Mouse (Mus musculus) liver, embryonic 16.5 days (tissue): ENCODE results near the gene Cavin3. TPM values are rescaled to one million over a fixed set of nuclear protein-coding genes. Genes with fewer than 3 reads are reported as not detected.

Source experiments
- ATAC-seq: fragments of 200-750 bp; cut with Nextera tagmentation; 2 replicates; pipeline ENCODE4 v1.8.0; 2017; ENCODE audit warnings: low read depth, mild to moderate bottlenecking, moderate number of reproducible peaks, moderate library complexity
- H3K27ac ChIP-seq: fragments of 300-500 bp; sonication (generic); 2 replicates; pipeline ENCODE4 v1.5.1; 2014; ENCODE audit warnings: mild to moderate bottlenecking, low read length
- H3K27me3 ChIP-seq: fragments of 300-500 bp; sonication (generic); 2 replicates; pipeline ENCODE4 v1.6.1; 2014; ENCODE audit warnings: low read depth, low read length, mixed read lengths; ENCODE audit not compliant: control insufficient read depth, insufficient read depth
- H3K36me3 ChIP-seq: fragments of 300-500 bp; sonication (generic); 2 replicates; pipeline ENCODE4 v1.6.1; 2014; ENCODE audit warnings: mild to moderate bottlenecking; ENCODE audit not compliant: control insufficient read depth, insufficient read depth
- H3K4me1 ChIP-seq: fragments of 300-500 bp; sonication (generic); 2 replicates; pipeline ENCODE4 v1.6.1; 2014; ENCODE audit warnings: low read depth, low read length, mixed read lengths; ENCODE audit not compliant: control insufficient read depth
- H3K4me2 ChIP-seq: fragments of 300-500 bp; sonication (generic); 2 replicates; pipeline ENCODE4 v1.6.1; 2014; ENCODE audit warnings: low read depth, low read length, mixed read lengths
- H3K4me3 ChIP-seq: fragments of 300-500 bp; sonication (generic); 2 replicates; pipeline ENCODE4 v1.5.1; 2014; ENCODE audit warnings: low read depth, mild to moderate bottlenecking, low read length
- H3K9ac ChIP-seq: fragments of 300-500 bp; sonication (generic); 2 replicates; pipeline ENCODE4 v1.6.1; 2014; ENCODE audit warnings: low read depth, low read length
- H3K9me3 ChIP-seq: fragments of 300-500 bp; sonication (generic); replicated peaks from 2 replicates; pipeline ENCODE4 v1.6.1; 2016; ENCODE audit warnings: low read length; ENCODE audit not compliant: control insufficient read depth
- WGBS: fragments of 180-500 bp; shearing (Covaris S2); extraction: QIAGEN DNeasy Blood & Tissue Kit; methylation state at CpG from one replicate; pipeline ENCODE4 v1.1.7; 2014; ENCODE audit not compliant: insufficient replicate concordance; 5-methylcytosine and 5-hydroxymethylcytosine counted together
- polyA plus RNA-seq: library from polyadenylated mRNA; unstranded; fragments of >200 nt; fragmentation: Nextera tagmentation; extraction: Ambion mirVana; gene quantifications from 2 replicates; pipeline ENCODE4 v1.2.1, GENCODE M21; 2015

Cavin3 gene
- polyA plus RNA-seq, 1 experiment from 2014 or later, result 5.2 TPM

- Histone ChIP-seq H3K27me3 (no peaks in the 10 kb centered on the region), H3K4me3 (no peak overlapping the region), H3K9me3 (no peaks in the 10 kb centered on the region), H3K4me2 (no peak overlapping the region), H3K27ac (no peak overlapping the region), H3K9ac (no peak overlapping the region), H3K4me1 (no peaks in the 10 kb centered on the region), H3K36me3 (no peaks in the 10 kb centered on the region)
- ATAC-seq, result no peak
- 5% methylated on average over 5 of the region's 5 CpGs for WGBS
Observed at GRCm38 (mm10) chr7:105515178-105515577, 33.1 kb upstream of the Cavin3 start.

DNA sequence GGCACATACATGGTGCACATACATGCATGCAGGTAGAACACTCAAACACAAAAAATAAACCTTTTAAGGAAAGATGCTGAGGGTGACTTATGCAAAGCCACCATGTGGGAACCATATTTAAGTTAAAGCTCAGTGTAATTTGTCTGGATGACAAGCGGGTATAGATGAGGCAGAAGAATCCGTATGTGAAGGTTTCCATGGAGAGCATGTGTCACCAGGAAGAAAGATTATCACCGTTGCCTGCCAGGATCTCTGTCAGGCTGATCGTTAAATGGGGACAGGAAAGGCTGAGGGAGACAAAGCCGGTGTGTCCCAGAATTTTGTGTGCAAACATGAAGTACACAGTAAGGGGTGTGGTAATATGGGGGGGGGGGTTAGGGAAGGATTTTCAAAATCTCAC is 32.5 kb upstream of the Cavin3 start:
- no peak for ATAC-seq

GRCm38 (mm10) chr7:105513845-105514291 is 31.8 kb upstream of the Cavin3 start:
- no peak overlapping the region for H3K4me2 ChIP-seq
- H3K27me3 ChIP-seq, result no peaks in the 10 kb centered on the region
- no peaks in the 10 kb centered on the region for H3K4me1 ChIP-seq
- no peaks in the 10 kb centered on the region for H3K36me3 ChIP-seq
- WGBS, result 52% methylated on average over 5 of the region's 5 CpGs
- H3K27ac ChIP-seq, result no peak overlapping the region
- H3K9me3 ChIP-seq, result no peaks in the 10 kb centered on the region
- no peak for ATAC-seq
- H3K9ac ChIP-seq, result no peak overlapping the region
- H3K4me3 ChIP-seq, result no peak overlapping the region

More for the DNA sequence above, 32.5 kb upstream of the Cavin3 start:
- Histone ChIP-seq H3K9me3 (no peaks in the 10 kb centered on the region), H3K4me2 (no peak overlapping the region), H3K27me3 (no peaks in the 10 kb centered on the region), H3K36me3 (no peaks in the 10 kb centered on the region), H3K9ac (no peak overlapping the region), H3K27ac (no peak overlapping the region), H3K4me3 (no peak overlapping the region), H3K4me1 (no peaks in the 10 kb centered on the region)
- 51% methylated on average over 5 of the region's 5 CpGs for WGBS

DNA sequence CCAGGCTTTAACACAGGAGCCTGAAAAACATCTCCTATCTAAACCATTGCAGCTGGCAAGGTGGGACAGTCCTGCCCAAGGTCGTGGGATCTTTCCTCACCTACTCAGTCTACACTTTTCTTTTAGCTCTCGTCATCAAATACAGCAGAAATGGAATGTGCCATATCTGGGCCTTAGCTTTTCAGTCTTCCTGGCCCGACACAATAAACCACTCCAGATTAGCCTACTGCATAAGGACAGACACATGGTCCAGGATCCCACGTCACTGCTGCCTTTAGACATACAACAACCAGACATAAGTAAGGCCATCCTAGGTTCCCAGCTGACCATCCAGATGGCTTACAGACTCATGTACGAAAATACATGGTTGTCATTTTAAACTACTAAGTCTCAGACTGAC is 28.0 kb upstream of the Cavin3 start:
- H3K4me1 ChIP-seq, result no peaks in the 10 kb centered on the region
- no peak overlapping the region for H3K9ac ChIP-seq
- no peak for ATAC-seq
- no peak overlapping the region for H3K4me3 ChIP-seq
- H3K36me3 ChIP-seq, result no peaks in the 10 kb centered on the region
- no peak overlapping the region for H3K4me2 ChIP-seq
- no peaks in the 10 kb centered on the region for H3K9me3 ChIP-seq
- 62% methylated on average over 5 of the region's 5 CpGs for WGBS
- no peak overlapping the region for H3K27ac ChIP-seq
- no peaks in the 10 kb centered on the region for H3K27me3 ChIP-seq

DNA sequence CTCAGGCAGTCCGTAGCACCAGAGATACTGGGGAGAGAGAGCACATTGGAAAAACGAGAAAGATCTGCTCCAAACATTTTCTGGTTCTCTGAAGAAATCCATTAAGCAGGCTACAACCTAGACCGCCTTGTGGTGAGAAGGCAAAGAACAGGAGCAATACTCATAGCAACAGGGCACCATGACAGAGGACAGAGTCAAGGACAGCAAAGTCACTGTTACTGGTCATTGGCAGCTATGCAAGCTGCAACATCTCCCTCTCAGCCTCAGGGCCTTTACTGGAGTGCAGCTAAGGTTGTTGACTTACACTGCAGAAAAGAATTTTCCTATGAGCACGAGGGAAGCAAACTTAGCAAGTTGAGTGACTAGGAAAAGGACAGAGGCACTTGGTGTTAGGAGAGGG is 25.2 kb upstream of the Cavin3 start:
- Histone ChIP-seq H3K4me1 (no peaks in the 10 kb centered on the region), H3K4me2 (no peak overlapping the region), H3K27ac (no peak overlapping the region), H3K4me3 (no peak overlapping the region), H3K9ac (no peak overlapping the region), H3K36me3 (no peaks in the 10 kb centered on the region), H3K9me3 (no peaks in the 10 kb centered on the region), H3K27me3 (no peaks in the 10 kb centered on the region)
- WGBS, result 43% methylated on average over 4 of the region's 4 CpGs
- ATAC-seq, result no peak

DNA sequence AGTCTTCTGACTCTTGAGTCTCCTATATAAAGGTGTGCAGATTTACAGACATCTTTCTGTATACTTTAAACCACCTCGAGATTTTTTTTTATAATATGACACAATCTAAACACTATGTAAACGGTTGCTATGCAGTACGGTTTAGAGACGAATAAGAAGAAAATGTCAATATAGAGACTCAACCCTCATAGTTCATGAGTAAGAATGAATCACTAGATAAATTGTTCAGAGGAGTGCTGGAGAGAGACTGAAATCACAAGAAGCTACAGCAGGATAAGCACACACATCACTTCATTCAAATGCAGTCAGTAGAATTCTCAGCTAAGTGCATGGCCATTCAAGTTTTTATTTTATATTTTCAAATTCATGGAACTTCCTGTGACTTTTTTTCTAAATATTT is 19.9 kb upstream of the Cavin3 start:
- no peaks in the 10 kb centered on the region for H3K4me1 ChIP-seq
- H3K9ac ChIP-seq, result no peak overlapping the region
- ATAC-seq, result no peak
- no peaks in the 10 kb centered on the region for H3K36me3 ChIP-seq
- no peaks in the 10 kb centered on the region for H3K27me3 ChIP-seq
- WGBS, result 63% methylated on average over 4 of the region's 4 CpGs
- no peak overlapping the region for H3K27ac ChIP-seq
- no peak overlapping the region for H3K4me3 ChIP-seq
- no peak overlapping the region for H3K4me2 ChIP-seq
- H3K9me3 ChIP-seq, result no peaks in the 10 kb centered on the region

GRCm38 (mm10) chr7:105499676-105500075 is 17.6 kb upstream of the Cavin3 start:
- Histone ChIP-seq H3K36me3 (no peaks in the 10 kb centered on the region), H3K9ac (no peak overlapping the region)
- WGBS, result 62% methylated on average over 1 of the region's 1 CpGs

DNA sequence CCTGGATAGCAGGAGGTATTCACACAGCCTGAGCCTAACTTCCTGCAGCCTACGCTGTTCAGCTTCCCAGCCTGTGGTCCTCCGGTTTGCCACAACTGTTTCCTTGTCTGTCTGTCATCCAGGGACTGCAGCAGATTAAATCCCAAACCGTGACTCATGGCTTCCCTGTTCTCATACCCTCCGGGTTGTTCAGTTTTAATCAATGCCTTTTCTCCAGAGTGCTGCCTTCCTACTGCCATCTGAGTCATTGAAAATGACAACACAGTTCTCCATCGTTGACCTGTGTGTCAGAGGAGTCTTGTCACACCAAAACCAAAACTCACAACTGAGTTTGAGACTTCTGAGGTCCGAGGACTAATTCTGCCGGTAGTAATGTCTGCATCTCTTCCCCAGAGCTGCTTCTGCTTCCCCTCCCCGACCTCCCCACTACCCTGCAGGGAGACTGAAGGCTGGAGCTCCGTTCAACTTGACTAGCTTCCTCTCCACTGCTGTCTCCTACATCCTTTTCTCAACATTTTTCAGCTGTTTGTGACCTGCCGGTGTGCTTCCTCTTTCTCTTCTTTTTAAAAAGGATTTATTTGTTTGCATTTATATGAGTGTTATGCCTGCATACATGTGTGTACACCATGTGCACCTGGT is 16.9 kb upstream of the Cavin3 start:
- Histone ChIP-seq H3K4me2 (no peak overlapping the region), H3K27ac (no peak overlapping the region), H3K9ac (no peak overlapping the region), H3K36me3 (no peaks in the 10 kb centered on the region), H3K9me3 (no peaks in the 10 kb centered on the region), H3K4me1 (no peaks in the 10 kb centered on the region), H3K27me3 (no peaks in the 10 kb centered on the region), H3K4me3 (no peak overlapping the region)
- no peak for ATAC-seq
- WGBS, result 13% methylated on average over 10 of the region's 10 CpGs

More at GRCm38 (mm10) chr7:105499676-105500075, 17.6 kb upstream of the Cavin3 start:
- Histone ChIP-seq H3K27me3 (no peaks in the 10 kb centered on the region), H3K4me2 (no peak overlapping the region), H3K27ac (no peak overlapping the region), H3K9me3 (no peaks in the 10 kb centered on the region), H3K4me1 (no peaks in the 10 kb centered on the region), H3K4me3 (no peak overlapping the region)
- ATAC-seq, result no peak

DNA sequence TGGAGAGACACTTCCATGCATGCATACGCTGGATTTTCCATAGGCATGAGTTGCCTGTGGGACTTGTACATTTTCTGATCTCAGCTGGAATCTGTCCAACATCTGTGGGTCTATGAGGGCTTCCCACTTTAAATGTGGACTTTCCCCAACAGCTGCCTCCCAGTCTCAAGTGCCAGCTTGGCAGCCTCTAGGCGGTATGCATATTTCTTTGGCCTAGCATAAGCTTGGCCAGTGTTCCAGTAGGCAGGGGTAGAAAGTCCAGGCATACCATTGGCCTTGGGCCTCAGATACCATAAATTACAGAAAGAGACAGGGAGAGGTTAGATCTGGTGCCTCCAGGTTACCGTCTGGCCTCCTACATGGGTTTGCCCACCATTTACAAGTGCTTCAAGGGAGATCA is 15.8 kb upstream of the Cavin3 start:
- Histone ChIP-seq H3K27me3 (no peaks in the 10 kb centered on the region), H3K27ac (no peak overlapping the region), H3K9me3 (no peaks in the 10 kb centered on the region), H3K4me2 (no peak overlapping the region), H3K9ac (no peak overlapping the region), H3K36me3 (no peaks in the 10 kb centered on the region), H3K4me1 (no peaks in the 10 kb centered on the region), H3K4me3 (no peak overlapping the region)
- no peak for ATAC-seq
- 60% methylated on average over 3 of the region's 3 CpGs for WGBS
